Mouse (Mus musculus): ENCODE measurements around the gene Angptl8. TPM values are rescaled to one million over a fixed set of nuclear protein-coding genes. Genes with fewer than 3 reads are reported as not detected.
A peak's percentile ranks its signal among the peaks of the same experiment; 100 is the strongest.

Angptl8 gene
- polyA plus RNA-seq, 1 experiment from 2014 or later, result 2.7 TPM

DNA sequence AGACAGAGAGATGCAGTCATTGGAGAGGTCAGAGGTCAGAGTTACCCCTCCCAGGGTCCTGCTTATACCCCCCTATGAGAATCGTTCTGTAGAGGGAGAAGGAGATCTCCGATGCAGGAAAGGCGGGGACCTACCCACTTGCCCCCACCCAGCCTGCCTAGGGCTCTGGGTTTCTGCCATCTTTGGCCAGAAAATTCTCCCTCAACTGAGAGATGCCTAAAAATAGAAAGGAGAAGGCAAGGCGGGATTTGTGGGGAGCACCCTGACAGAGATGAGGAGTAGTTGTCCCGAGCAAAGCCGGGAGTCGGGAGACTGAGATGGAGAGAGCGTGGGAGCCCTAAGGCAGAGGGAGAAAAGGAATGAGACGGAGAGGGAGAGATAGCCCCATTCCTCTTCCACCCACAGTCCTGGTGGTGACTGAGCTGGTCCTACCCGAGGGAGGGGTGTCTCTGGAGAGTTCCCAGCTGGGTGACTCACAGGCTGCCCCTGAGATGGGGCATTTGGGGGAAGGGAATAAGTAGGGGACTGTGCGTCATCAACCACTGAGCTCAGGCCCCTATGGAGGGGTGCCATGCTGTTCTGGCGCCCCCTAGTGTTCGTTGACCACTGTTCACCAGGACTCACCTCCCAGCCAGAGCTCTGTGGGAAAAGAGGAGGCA, 31.2 kb upstream of the Angptl8 start:
- Histone ChIP-seq H3K4me3 (ENCODE audit: low read length) (no peak overlapping the region), H3K27me3 (ENCODE audit: control insufficient read depth, insufficient read depth, low read depth, low read length) (no peaks in the 10 kb centered on the region), H3K9ac (ENCODE audit: low read length) (peak overlapping the region; percentile 46), H3K9me3 (ENCODE audit: control insufficient read depth, low read length) (no peaks in the 10 kb centered on the region), H3K27ac (ENCODE audit: low read length) (peak overlapping the region; percentile 90), H3K4me2 (ENCODE audit: low read depth, low read length) (peak overlapping the region; percentile 24; the same call in 1 of the 2 replicates), H3K4me1 (replicated peaks; ENCODE audit: control insufficient read depth, insufficient read depth, low read length) (peaks cover 10% of the 10 kb centered on the region), H3K36me3 (ENCODE audit: control insufficient read depth, insufficient read depth, low read length) (peaks cover 17% of the 10 kb centered on the region)
- WGBS, result 30% methylated on average over 13 of the region's 13 CpGs
- ATAC-seq (ENCODE audit: low read depth), result peak; percentile 97

GRCm38 (mm10) chr9:21806363-21806762, 28.9 kb upstream of the Angptl8 start:
- peaks cover 8% of the 10 kb centered on the region for H3K4me1 ChIP-seq (replicated peaks; ENCODE audit: control insufficient read depth, insufficient read depth, low read length)
- WGBS, result 36% methylated on average over 3 of the region's 3 CpGs

GRCm38 (mm10) chr9:21806976-21807375, 28.3 kb upstream of the Angptl8 start:
- H3K27me3 ChIP-seq (ENCODE audit: control insufficient read depth, insufficient read depth, low read depth, low read length), result no peaks in the 10 kb centered on the region
- no peak overlapping the region for H3K9ac ChIP-seq (ENCODE audit: low read length)
- H3K9me3 ChIP-seq (ENCODE audit: control insufficient read depth, low read length), result no peaks in the 10 kb centered on the region
- no peak overlapping the region for H3K4me2 ChIP-seq (ENCODE audit: low read depth, low read length)
- peaks cover 8% of the 10 kb centered on the region for H3K4me1 ChIP-seq (replicated peaks; ENCODE audit: control insufficient read depth, insufficient read depth, low read length)
- H3K36me3 ChIP-seq (ENCODE audit: control insufficient read depth, insufficient read depth, low read length), result peaks cover 12% of the 10 kb centered on the region
- no peak overlapping the region for H3K27ac ChIP-seq (ENCODE audit: low read length)
- no peak for ATAC-seq (ENCODE audit: low read depth)
- WGBS, result 70% methylated on average over 11 of the region's 11 CpGs
- H3K4me3 ChIP-seq (ENCODE audit: low read length), result no peak overlapping the region

More at GRCm38 (mm10) chr9:21806363-21806762, 28.9 kb upstream of the Angptl8 start:
- no peaks in the 10 kb centered on the region for H3K9me3 ChIP-seq (ENCODE audit: control insufficient read depth, low read length)
- H3K4me3 ChIP-seq (ENCODE audit: low read length), result no peak overlapping the region
- peaks cover 12% of the 10 kb centered on the region for H3K36me3 ChIP-seq (ENCODE audit: control insufficient read depth, insufficient read depth, low read length)
- no peaks in the 10 kb centered on the region for H3K27me3 ChIP-seq (ENCODE audit: control insufficient read depth, insufficient read depth, low read depth, low read length)
- no peak overlapping the region for H3K9ac ChIP-seq (ENCODE audit: low read length)
- no peak overlapping the region for H3K27ac ChIP-seq (ENCODE audit: low read length)
- no peak overlapping the region for H3K4me2 ChIP-seq (ENCODE audit: low read depth, low read length)
- ATAC-seq (ENCODE audit: low read depth), result no peak

DNA sequence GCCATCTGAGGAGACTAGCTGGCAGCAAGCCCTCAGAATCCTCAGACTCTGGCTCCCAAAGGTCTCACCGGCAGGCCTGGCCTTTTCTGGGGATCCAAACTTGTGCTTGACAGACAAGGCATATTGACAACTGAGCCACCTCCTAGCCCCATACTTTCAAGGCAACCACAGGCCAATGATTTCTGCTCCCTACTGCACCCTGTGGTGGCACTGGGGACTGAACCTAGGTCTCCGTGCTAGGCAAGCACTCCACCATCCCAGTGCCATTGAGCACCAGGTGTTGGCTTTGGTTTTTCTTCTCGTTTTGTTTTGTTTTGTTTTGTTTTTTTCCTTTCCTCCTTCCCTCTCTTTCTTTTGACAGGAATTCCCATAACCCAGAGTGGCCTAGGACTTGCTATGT, 26.7 kb upstream of the Angptl8 start:
- Histone ChIP-seq H3K27me3 (ENCODE audit: control insufficient read depth, insufficient read depth, low read depth, low read length) (no peaks in the 10 kb centered on the region), H3K27ac (ENCODE audit: low read length) (no peak overlapping the region), H3K4me2 (ENCODE audit: low read depth, low read length) (no peak overlapping the region), H3K9me3 (ENCODE audit: control insufficient read depth, low read length) (no peaks in the 10 kb centered on the region), H3K36me3 (ENCODE audit: control insufficient read depth, insufficient read depth, low read length) (peaks cover 12% of the 10 kb centered on the region), H3K9ac (ENCODE audit: low read length) (no peak overlapping the region), H3K4me3 (ENCODE audit: low read length) (no peak overlapping the region), H3K4me1 (replicated peaks; ENCODE audit: control insufficient read depth, insufficient read depth, low read length) (peaks cover 8% of the 10 kb centered on the region)
- ATAC-seq (ENCODE audit: low read depth), result no peak
- WGBS, result 63% methylated on average over 3 of the region's 3 CpGs

GRCm38 (mm10) chr9:21811170-21811569, 24.1 kb upstream of the Angptl8 start:
- H3K4me2 ChIP-seq (ENCODE audit: low read depth, low read length), result no peak overlapping the region
- no peaks in the 10 kb centered on the region for H3K4me1 ChIP-seq (replicated peaks; ENCODE audit: control insufficient read depth, insufficient read depth, low read length)
- no peaks in the 10 kb centered on the region for H3K9me3 ChIP-seq (ENCODE audit: control insufficient read depth, low read length)
- H3K4me3 ChIP-seq (ENCODE audit: low read length), result no peak overlapping the region
- peaks cover 25% of the 10 kb centered on the region for H3K36me3 ChIP-seq (ENCODE audit: control insufficient read depth, insufficient read depth, low read length)
- WGBS, result 92% methylated on average over 5 of the region's 5 CpGs
- H3K9ac ChIP-seq (ENCODE audit: low read length), result no peak overlapping the region
- H3K27ac ChIP-seq (ENCODE audit: low read length), result no peak overlapping the region
- no peak for ATAC-seq (ENCODE audit: low read depth)
- H3K27me3 ChIP-seq (ENCODE audit: control insufficient read depth, insufficient read depth, low read depth, low read length), result no peaks in the 10 kb centered on the region

- Histone ChIP-seq H3K27ac (ENCODE audit: low read length) (no peak overlapping the region), H3K9ac (ENCODE audit: low read length) (no peak overlapping the region), H3K36me3 (ENCODE audit: control insufficient read depth, insufficient read depth, low read length) (peaks cover 32% of the 10 kb centered on the region), H3K27me3 (ENCODE audit: control insufficient read depth, insufficient read depth, low read depth, low read length) (no peaks in the 10 kb centered on the region), H3K4me2 (ENCODE audit: low read depth, low read length) (no peak overlapping the region), H3K4me3 (ENCODE audit: low read length) (no peak overlapping the region), H3K9me3 (ENCODE audit: control insufficient read depth, low read length) (no peaks in the 10 kb centered on the region), H3K4me1 (replicated peaks; ENCODE audit: control insufficient read depth, insufficient read depth, low read length) (no peaks in the 10 kb centered on the region)
- whole genome bisulfite sequencing, result 62% methylated on average over 9 of the region's 9 CpGs
- no peak for ATAC-seq (ENCODE audit: low read depth)
Measured at GRCm38 (mm10) chr9:21816716-21817305, 18.5 kb upstream of the Angptl8 start.

GRCm38 (mm10) chr9:21818125-21818524, 17.2 kb upstream of the Angptl8 start:
- Histone ChIP-seq H3K36me3 (ENCODE audit: control insufficient read depth, insufficient read depth, low read length) (peaks cover 22% of the 10 kb centered on the region), H3K4me1 (replicated peaks; ENCODE audit: control insufficient read depth, insufficient read depth, low read length) (no peaks in the 10 kb centered on the region), H3K4me3 (ENCODE audit: low read length) (no peak overlapping the region), H3K9ac (ENCODE audit: low read length) (no peak overlapping the region), H3K4me2 (ENCODE audit: low read depth, low read length) (no peak overlapping the region), H3K9me3 (ENCODE audit: control insufficient read depth, low read length) (no peaks in the 10 kb centered on the region), H3K27ac (ENCODE audit: low read length) (no peak overlapping the region), H3K27me3 (ENCODE audit: control insufficient read depth, insufficient read depth, low read depth, low read length) (no peaks in the 10 kb centered on the region)
- no peak for ATAC-seq (ENCODE audit: low read depth)
- 87% methylated on average over 4 of the region's 4 CpGs for WGBS

- no peak overlapping the region for H3K4me3 ChIP-seq (ENCODE audit: low read length)
- no peak overlapping the region for H3K9ac ChIP-seq (ENCODE audit: low read length)
- H3K9me3 ChIP-seq (ENCODE audit: control insufficient read depth, low read length), result no peaks in the 10 kb centered on the region
- no peak for ATAC-seq (ENCODE audit: low read depth)
- 91% methylated on average over 6 of the region's 6 CpGs for WGBS
- H3K36me3 ChIP-seq (ENCODE audit: control insufficient read depth, insufficient read depth, low read length), result peaks cover 22% of the 10 kb centered on the region
- H3K27ac ChIP-seq (ENCODE audit: low read length), result no peak overlapping the region
- H3K4me1 ChIP-seq (replicated peaks; ENCODE audit: control insufficient read depth, insufficient read depth, low read length), result no peaks in the 10 kb centered on the region
- no peaks in the 10 kb centered on the region for H3K27me3 ChIP-seq (ENCODE audit: control insufficient read depth, insufficient read depth, low read depth, low read length)
- H3K4me2 ChIP-seq (ENCODE audit: low read depth, low read length), result no peak overlapping the region
Measured at GRCm38 (mm10) chr9:21818561-21818960, 16.7 kb upstream of the Angptl8 start.

DNA sequence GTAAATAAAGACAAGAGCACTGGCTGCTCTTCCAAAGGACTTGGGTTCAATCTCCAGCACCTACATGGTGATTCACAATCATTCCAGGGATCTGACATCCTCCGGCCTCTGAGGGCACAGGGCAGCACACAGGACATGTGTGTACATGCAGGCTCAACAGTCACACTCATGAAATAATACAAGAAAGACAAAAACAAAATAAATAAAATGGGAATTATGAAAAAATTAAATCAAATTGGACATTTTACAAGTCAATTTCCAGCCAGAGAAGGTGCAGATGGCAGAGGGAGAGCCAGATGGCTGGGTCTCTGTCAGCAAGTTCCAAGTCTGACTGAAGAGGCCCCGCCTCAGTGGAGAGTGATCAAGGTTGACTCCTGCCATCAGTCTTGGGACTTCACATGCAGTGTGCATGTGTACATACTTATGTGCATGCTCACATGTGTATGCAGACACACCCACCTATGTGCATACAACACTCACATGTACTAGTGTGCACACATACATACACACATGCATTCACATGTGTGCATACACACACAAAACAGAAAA, 16.1 kb upstream of the Angptl8 start:
- peaks cover 19% of the 10 kb centered on the region for H3K36me3 ChIP-seq (ENCODE audit: control insufficient read depth, insufficient read depth, low read length)

More for the DNA sequence above, 16.1 kb upstream of the Angptl8 start:
- ATAC-seq (ENCODE audit: low read depth), result no peak
- H3K4me1 ChIP-seq (replicated peaks; ENCODE audit: control insufficient read depth, insufficient read depth, low read length), result no peaks in the 10 kb centered on the region
- no peaks in the 10 kb centered on the region for H3K27me3 ChIP-seq (ENCODE audit: control insufficient read depth, insufficient read depth, low read depth, low read length)
- WGBS, result 98% methylated on average over 2 of the region's 2 CpGs
- no peak overlapping the region for H3K4me3 ChIP-seq (ENCODE audit: low read length)
- H3K9me3 ChIP-seq (ENCODE audit: control insufficient read depth, low read length), result no peaks in the 10 kb centered on the region
- H3K27ac ChIP-seq (ENCODE audit: low read length), result no peak overlapping the region
- H3K4me2 ChIP-seq (ENCODE audit: low read depth, low read length), result no peak overlapping the region
- H3K9ac ChIP-seq (ENCODE audit: low read length), result no peak overlapping the region

Measured in lung, embryonic 16.5 days (tissue).